Mouse (Mus musculus): ENCODE results near the gene Fam20c. TPM values are rescaled to one million over a fixed set of nuclear protein-coding genes. Genes with fewer than 3 reads are reported as not detected.

The Fam20c gene
- polyA plus RNA-seq, 1 experiment from 2014 or later = 10.4 TPM

DNA sequence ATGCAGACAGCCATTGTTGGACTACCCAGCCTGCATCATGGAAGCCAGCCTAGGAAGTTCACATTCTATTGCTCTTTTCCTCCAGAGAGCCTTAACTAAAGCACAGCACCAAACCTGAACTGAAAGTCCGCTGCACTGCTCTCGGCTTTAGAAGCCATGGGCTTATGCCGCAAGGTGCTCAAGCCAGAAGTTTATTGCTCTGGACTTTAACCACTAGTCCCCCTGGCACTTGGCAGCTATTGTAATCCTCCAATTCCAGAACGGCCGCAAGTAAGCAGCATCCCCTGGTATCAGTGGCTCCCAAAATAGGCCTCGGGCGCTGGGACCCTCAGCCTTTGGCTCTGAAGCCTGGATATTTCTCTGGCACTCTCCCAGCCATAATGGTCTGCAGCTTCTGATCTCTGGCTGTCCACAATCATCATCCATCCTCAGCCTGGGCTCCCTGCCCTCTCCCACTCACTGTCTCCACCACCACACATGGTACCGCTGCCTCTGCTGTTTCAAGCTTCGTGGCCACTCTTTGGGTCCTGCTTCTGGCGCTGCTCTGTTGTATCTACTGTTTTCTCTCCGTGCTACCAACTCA, 20.9 kb upstream of the Fam20c start:
- no peak overlapping the region for H3K27ac ChIP-seq (ENCODE audit: low read depth)
- H3K36me3 ChIP-seq (ENCODE audit: control insufficient read depth, insufficient read depth, low read length) = no peaks in the 10 kb centered on the region
- no peaks in the 10 kb centered on the region for H3K9me3 ChIP-seq (ENCODE audit: control insufficient read depth, low read length)
- H3K9ac ChIP-seq (ENCODE audit: low read length) = no peak overlapping the region
- H3K4me2 ChIP-seq (ENCODE audit: low read length) = no peak overlapping the region
- 79% methylated on average over 11 of the region's 11 CpGs for WGBS
- no peaks in the 10 kb centered on the region for H3K27me3 ChIP-seq (replicated peaks; ENCODE audit: control insufficient read depth, insufficient read depth, low read length)
- no peak for ATAC-seq (replicated peaks; ENCODE audit: low FRiP score, low TSS enrichment, low read depth)
- H3K4me1 ChIP-seq (replicated peaks; ENCODE audit: control insufficient read depth, insufficient read depth, low read length) = no peaks in the 10 kb centered on the region
- no peak overlapping the region for H3K4me3 ChIP-seq (ENCODE audit: low read depth, low read length)
- no peak for DNase-seq (ENCODE audit: low spot score)

DNA sequence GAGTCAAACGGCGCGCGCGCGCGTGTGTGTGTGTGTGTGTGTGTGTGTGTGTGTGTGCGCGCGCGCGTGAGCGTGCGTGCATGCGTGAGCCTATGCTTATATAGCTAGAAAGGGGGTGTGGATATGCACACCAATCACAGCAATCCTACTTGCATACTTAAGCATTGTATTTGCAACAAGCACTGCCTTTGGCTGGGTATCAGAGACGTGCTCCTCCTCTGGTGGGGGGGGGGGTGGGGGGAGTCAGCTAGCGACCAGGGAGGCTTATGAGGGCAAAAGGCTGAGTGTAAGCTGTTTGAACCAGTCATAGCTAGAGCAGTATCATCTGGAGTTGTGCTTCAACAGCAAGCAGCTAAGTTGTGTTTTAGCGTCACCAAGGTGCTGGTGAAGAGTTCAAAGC, 20.3 kb upstream of the Fam20c start:
- H3K4me1 ChIP-seq (replicated peaks; ENCODE audit: control insufficient read depth, insufficient read depth, low read length) = no peaks in the 10 kb centered on the region
- H3K9ac ChIP-seq (ENCODE audit: low read length) = no peak overlapping the region
- no peak overlapping the region for H3K27ac ChIP-seq (ENCODE audit: low read depth)
- ATAC-seq (replicated peaks; ENCODE audit: low FRiP score, low TSS enrichment, low read depth) (no peak), DNase-seq (ENCODE audit: low spot score) (no peak)
- no peaks in the 10 kb centered on the region for H3K27me3 ChIP-seq (replicated peaks; ENCODE audit: control insufficient read depth, insufficient read depth, low read length)
- no peak overlapping the region for H3K4me2 ChIP-seq (ENCODE audit: low read length)
- no peak overlapping the region for H3K4me3 ChIP-seq (ENCODE audit: low read depth, low read length)
- H3K36me3 ChIP-seq (ENCODE audit: control insufficient read depth, insufficient read depth, low read length) = no peaks in the 10 kb centered on the region
- no peaks in the 10 kb centered on the region for H3K9me3 ChIP-seq (ENCODE audit: control insufficient read depth, low read length)
- WGBS = 76% methylated on average over 18 of the region's 18 CpGs

DNA sequence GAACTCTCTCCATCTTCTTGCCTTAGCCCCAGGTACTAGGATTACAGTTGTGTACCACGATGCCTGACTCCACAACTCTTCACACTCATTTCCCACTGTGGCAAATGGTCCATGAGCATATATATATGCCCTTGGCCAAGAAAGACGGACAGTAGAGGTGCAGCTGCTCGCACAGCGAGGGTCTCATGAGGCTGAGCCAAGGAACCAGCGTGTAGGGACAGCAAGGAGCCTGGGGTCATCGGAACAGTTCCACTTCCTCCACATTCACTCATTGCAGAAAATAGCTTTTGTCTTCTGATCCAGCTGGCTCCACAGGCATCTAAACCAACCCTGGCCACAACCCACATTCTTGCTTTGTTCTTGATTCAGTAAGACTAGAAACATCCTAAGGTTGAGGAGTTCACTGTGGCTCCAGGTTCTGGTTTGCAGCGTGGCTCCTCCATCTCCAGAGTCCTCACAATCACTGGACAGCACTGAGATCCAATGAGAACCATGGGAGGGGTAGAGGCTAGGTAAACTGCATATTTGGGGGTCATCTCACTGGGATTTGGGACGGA, 19.0 kb upstream of the Fam20c start:
- Histone ChIP-seq H3K27ac (ENCODE audit: low read depth) (no peak overlapping the region), H3K9ac (ENCODE audit: low read length) (no peak overlapping the region), H3K4me3 (ENCODE audit: low read depth, low read length) (no peak overlapping the region), H3K9me3 (ENCODE audit: control insufficient read depth, low read length) (no peaks in the 10 kb centered on the region), H3K4me2 (ENCODE audit: low read length) (no peak overlapping the region), H3K4me1 (replicated peaks; ENCODE audit: control insufficient read depth, insufficient read depth, low read length) (no peaks in the 10 kb centered on the region), H3K27me3 (replicated peaks; ENCODE audit: control insufficient read depth, insufficient read depth, low read length) (no peaks in the 10 kb centered on the region), H3K36me3 (ENCODE audit: control insufficient read depth, insufficient read depth, low read length) (no peaks in the 10 kb centered on the region)
- WGBS = 88% methylated on average over 8 of the region's 8 CpGs
- no peak for ATAC-seq (replicated peaks; ENCODE audit: low FRiP score, low TSS enrichment, low read depth)
- no peak for DNase-seq (ENCODE audit: low spot score)

DNA sequence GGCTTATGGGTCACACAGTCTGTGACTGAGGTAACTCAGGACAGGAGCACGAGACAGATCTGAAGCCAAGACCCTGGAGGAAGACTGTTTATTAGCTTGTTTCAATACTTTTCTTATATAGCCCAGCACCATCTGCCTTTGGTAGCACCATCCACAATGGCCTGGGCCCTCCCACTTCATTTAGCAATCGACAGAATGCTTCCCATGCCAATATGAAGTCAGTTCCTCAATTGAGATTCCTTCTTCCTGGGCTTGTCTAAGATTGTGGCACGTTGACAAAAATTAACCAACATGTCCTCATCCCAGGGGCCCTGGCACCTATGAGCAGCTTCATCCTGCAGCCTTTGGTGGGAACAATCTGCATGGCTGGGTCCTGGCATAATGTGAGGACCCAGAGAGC, 14.2 kb upstream of the Fam20c start:
- Histone ChIP-seq H3K27me3 (replicated peaks; ENCODE audit: control insufficient read depth, insufficient read depth, low read length) (no peaks in the 10 kb centered on the region), H3K9me3 (ENCODE audit: control insufficient read depth, low read length) (no peaks in the 10 kb centered on the region), H3K36me3 (ENCODE audit: control insufficient read depth, insufficient read depth, low read length) (no peaks in the 10 kb centered on the region), H3K4me2 (ENCODE audit: low read length) (no peak overlapping the region), H3K4me3 (ENCODE audit: low read depth, low read length) (no peak overlapping the region), H3K27ac (ENCODE audit: low read depth) (no peak overlapping the region), H3K9ac (ENCODE audit: low read length) (no peak overlapping the region), H3K4me1 (replicated peaks; ENCODE audit: control insufficient read depth, insufficient read depth, low read length) (no peaks in the 10 kb centered on the region)
- WGBS = 75% methylated on average over 3 of the region's 3 CpGs
- DNase-seq (ENCODE audit: low spot score) (no peak), ATAC-seq (replicated peaks; ENCODE audit: low FRiP score, low TSS enrichment, low read depth) (no peak)

DNA sequence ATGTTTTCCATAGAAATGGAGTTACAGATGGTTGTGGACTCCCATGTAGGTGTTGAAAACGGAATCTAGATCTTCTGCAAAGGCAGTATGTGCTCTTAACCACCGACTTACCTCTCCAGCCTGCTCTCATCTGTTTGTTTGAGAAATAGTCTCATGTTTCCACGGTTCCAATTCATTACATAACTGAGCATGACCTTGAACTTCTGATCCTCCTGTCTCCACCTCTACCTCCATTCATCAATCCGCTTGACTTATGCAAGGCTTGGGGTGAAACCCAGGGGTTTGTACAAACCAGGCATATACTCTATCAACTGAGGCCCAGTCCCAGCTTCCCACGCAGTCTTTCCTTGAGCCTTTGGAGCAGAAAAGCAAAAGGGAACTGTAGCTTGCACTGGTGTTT, 12.8 kb upstream of the Fam20c start:
- WGBS = 80% methylated on average over 5 of the region's 5 CpGs
- H3K9me3 ChIP-seq (ENCODE audit: control insufficient read depth, low read length) = no peaks in the 10 kb centered on the region

DNA sequence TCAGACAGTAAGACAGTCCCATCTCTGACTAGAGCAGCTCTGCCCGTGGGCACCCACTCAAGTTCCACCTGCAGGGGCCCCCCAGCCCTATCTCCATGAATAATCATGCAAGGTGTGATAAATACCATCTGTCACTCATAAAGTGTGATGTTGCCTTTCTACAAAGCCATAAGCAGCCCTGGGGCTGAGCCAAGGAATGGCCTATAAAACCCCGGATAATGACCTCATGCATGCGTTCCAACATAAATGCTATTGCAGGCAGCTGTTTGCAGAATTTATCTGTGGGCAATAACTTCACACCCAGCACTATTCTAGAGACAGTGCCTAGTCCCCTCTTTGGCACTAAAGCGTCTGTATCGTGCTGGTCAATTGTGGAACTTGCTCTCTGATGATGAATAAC, 12.0 kb upstream of the Fam20c start:
- Histone ChIP-seq H3K4me3 (ENCODE audit: low read depth, low read length) (no peak overlapping the region), H3K4me1 (replicated peaks; ENCODE audit: control insufficient read depth, insufficient read depth, low read length) (no peaks in the 10 kb centered on the region), H3K27me3 (replicated peaks; ENCODE audit: control insufficient read depth, insufficient read depth, low read length) (no peaks in the 10 kb centered on the region), H3K36me3 (ENCODE audit: control insufficient read depth, insufficient read depth, low read length) (no peaks in the 10 kb centered on the region), H3K9ac (ENCODE audit: low read length) (no peak overlapping the region), H3K27ac (ENCODE audit: low read depth) (no peak overlapping the region), H3K4me2 (ENCODE audit: low read length) (no peak overlapping the region), H3K9me3 (ENCODE audit: control insufficient read depth, low read length) (no peaks in the 10 kb centered on the region)
- 48% methylated on average over 5 of the region's 5 CpGs for WGBS
- DNase-seq (ENCODE audit: low spot score) = no peak
- ATAC-seq (replicated peaks; ENCODE audit: low FRiP score, low TSS enrichment, low read depth) = 0 out of 2 replicates have a peak, but pooled peaks have one; percentile 50

More for the DNA sequence above, 12.8 kb upstream of the Fam20c start:
- H3K4me1 ChIP-seq (replicated peaks; ENCODE audit: control insufficient read depth, insufficient read depth, low read length) = no peaks in the 10 kb centered on the region
- no peak overlapping the region for H3K9ac ChIP-seq (ENCODE audit: low read length)
- H3K36me3 ChIP-seq (ENCODE audit: control insufficient read depth, insufficient read depth, low read length) = no peaks in the 10 kb centered on the region
- no peak overlapping the region for H3K4me3 ChIP-seq (ENCODE audit: low read depth, low read length)
- DNase-seq (ENCODE audit: low spot score) (no peak), ATAC-seq (replicated peaks; ENCODE audit: low FRiP score, low TSS enrichment, low read depth) (no peak)
- H3K4me2 ChIP-seq (ENCODE audit: low read length) = no peak overlapping the region
- no peaks in the 10 kb centered on the region for H3K27me3 ChIP-seq (replicated peaks; ENCODE audit: control insufficient read depth, insufficient read depth, low read length)
- no peak overlapping the region for H3K27ac ChIP-seq (ENCODE audit: low read depth)

DNA sequence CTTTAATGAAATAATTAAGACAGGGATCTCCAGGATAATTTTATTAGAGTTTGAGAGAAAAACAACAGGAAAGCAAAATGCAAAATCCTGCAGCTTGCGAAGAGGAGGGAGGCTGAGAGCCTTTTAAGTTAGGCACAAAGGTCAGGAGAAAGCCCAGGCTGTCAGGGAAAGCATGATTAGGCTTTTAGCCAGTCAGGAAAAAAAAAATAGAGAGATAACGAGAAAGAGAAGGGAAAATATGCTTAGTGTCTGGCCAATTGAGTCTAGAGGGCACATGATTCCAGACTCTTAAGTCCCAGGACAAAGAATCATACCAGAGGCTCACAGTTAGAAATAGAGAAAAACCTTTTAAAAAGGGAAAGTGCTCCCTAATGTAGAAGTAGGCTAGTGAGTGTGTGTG, 10.7 kb upstream of the Fam20c start:
- DNase-seq (ENCODE audit: low spot score) (no peak), ATAC-seq (replicated peaks; ENCODE audit: low FRiP score, low TSS enrichment, low read depth) (no peak)
- WGBS = 37% methylated on average over 2 of the region's 2 CpGs
- Histone ChIP-seq H3K27me3 (replicated peaks; ENCODE audit: control insufficient read depth, insufficient read depth, low read length) (no peaks in the 10 kb centered on the region), H3K4me1 (replicated peaks; ENCODE audit: control insufficient read depth, insufficient read depth, low read length) (no peaks in the 10 kb centered on the region), H3K36me3 (ENCODE audit: control insufficient read depth, insufficient read depth, low read length) (no peaks in the 10 kb centered on the region), H3K9ac (ENCODE audit: low read length) (no peak overlapping the region), H3K9me3 (ENCODE audit: control insufficient read depth, low read length) (no peaks in the 10 kb centered on the region), H3K4me2 (ENCODE audit: low read length) (no peak overlapping the region), H3K27ac (ENCODE audit: low read depth) (no peak overlapping the region), H3K4me3 (ENCODE audit: low read depth, low read length) (no peak overlapping the region)

DNA sequence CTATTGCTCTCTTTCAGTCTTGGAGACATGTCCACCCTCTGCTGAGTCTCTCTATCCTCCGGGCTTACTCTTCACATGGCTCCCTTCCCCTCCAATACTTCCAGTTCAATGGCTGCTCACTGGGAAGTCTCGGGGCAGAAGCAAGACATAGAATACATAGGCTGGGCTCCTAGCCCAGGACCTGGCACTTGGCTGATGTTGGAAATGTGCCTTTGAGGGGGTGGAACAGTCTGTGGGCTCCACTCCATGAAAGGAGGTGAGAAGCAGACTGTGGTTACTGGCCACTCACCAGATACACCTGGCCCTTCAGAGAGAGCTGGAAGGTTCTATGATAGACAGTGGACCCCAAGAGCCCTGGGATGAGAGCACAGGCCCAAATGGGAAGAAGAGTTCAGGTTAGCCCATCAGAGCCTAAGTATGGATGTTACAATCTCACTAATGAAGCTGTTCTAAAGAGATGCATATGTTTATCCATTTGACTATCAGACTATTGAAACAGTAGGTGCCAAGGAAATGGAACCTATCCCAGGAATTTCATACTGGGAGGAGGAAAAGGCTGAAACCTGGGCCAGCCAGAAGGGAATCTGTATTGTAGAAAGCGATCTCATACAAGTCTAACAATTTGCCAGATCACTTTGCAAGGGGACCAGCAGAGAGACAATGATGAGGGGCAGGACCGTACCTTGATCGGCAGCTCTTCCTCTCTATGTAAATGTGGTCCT, 8.8 kb upstream of the Fam20c start:
- WGBS = 95% methylated on average over 5 of the region's 5 CpGs
- no peaks in the 10 kb centered on the region for H3K9me3 ChIP-seq (ENCODE audit: control insufficient read depth, low read length)
- H3K9ac ChIP-seq (ENCODE audit: low read length) = no peak overlapping the region
- H3K4me2 ChIP-seq (ENCODE audit: low read length) = no peak overlapping the region
- no peaks in the 10 kb centered on the region for H3K27me3 ChIP-seq (replicated peaks; ENCODE audit: control insufficient read depth, insufficient read depth, low read length)
- no peak overlapping the region for H3K27ac ChIP-seq (ENCODE audit: low read depth)
- no peaks in the 10 kb centered on the region for H3K36me3 ChIP-seq (ENCODE audit: control insufficient read depth, insufficient read depth, low read length)
- no peaks in the 10 kb centered on the region for H3K4me1 ChIP-seq (replicated peaks; ENCODE audit: control insufficient read depth, insufficient read depth, low read length)
- ATAC-seq (replicated peaks; ENCODE audit: low FRiP score, low TSS enrichment, low read depth) (no peak), DNase-seq (ENCODE audit: low spot score) (no peak)
- H3K4me3 ChIP-seq (ENCODE audit: low read depth, low read length) = no peak overlapping the region

DNA sequence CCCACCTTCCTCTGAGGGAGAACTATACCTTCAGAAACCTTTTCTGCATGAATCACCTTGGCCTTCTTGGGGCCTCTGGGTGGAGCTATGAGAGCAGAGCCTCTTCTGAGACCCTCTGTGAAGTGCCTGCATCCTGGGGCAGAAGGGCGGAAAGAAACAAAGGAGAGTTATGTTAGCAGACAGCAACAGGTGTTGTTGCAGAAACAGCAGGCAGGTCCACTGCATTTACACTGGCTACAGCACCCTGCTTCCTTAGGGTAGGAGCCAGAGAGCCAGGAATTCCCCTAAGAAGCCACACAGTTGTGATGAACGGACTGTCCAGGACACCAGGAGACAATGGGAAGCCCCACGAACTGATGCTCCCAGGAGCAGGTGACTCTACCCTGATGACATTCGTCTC, 1.0 kb upstream of the Fam20c start:
- H3K4me3 ChIP-seq (ENCODE audit: low read depth, low read length) = no peak overlapping the region

More for the DNA sequence above, 1.0 kb upstream of the Fam20c start:
- no peaks in the 10 kb centered on the region for H3K9me3 ChIP-seq (ENCODE audit: control insufficient read depth, low read length)
- DNase-seq (ENCODE audit: low spot score) (no peak), ATAC-seq (replicated peaks; ENCODE audit: low FRiP score, low TSS enrichment, low read depth) (no peak)
- peak overlapping the region; percentile 63; the same call in 1 of the 2 replicates for H3K4me2 ChIP-seq (ENCODE audit: low read length)
- H3K9ac ChIP-seq (ENCODE audit: low read length) = no peak overlapping the region
- no peak overlapping the region for H3K27ac ChIP-seq (ENCODE audit: low read depth)
- peaks cover 27% of the 10 kb centered on the region for H3K4me1 ChIP-seq (replicated peaks; ENCODE audit: control insufficient read depth, insufficient read depth, low read length)
- 73% methylated on average over 4 of the region's 4 CpGs for WGBS
- H3K36me3 ChIP-seq (ENCODE audit: control insufficient read depth, insufficient read depth, low read length) = no peaks in the 10 kb centered on the region
- peaks cover 23% of the 10 kb centered on the region for H3K27me3 ChIP-seq (replicated peaks; ENCODE audit: control insufficient read depth, insufficient read depth, low read length)

All from intestine, embryonic 14.5 days (tissue).